Mouse (Mus musculus) forebrain, embryonic 10.5 days (tissue): ENCODE data around the gene Cgnl1. TPM values are rescaled to one million over a fixed set of nuclear protein-coding genes. Genes with fewer than 3 reads are reported as not detected.

ENCODE experiments used
- DNase-seq: peaks from one replicate; pipeline ENCODE4 v3.0.0-alpha.2; 2017; ENCODE audit warnings: low spot score; ENCODE audit errors: extremely low spot score
- H3K27ac ChIP-seq: fragments of 300-500 bp; sonication (generic); 2 replicates; pipeline ENCODE4 v1.5.1; 2016; ENCODE audit warnings: mild to moderate bottlenecking
- H3K27me3 ChIP-seq: fragments of 300-500 bp; sonication (generic); 2 replicates; pipeline ENCODE4 v1.6.1; 2016; ENCODE audit warnings: mild to moderate bottlenecking; ENCODE audit not compliant: poor library complexity, severe bottlenecking
- H3K36me3 ChIP-seq: fragments of 300-500 bp; sonication (generic); replicated peaks from 2 replicates; pipeline ENCODE4 v1.6.1; 2016; ENCODE audit warnings: mild to moderate bottlenecking, moderate library complexity
- H3K4me1 ChIP-seq: fragments of 300-500 bp; sonication (generic); 2 replicates; pipeline ENCODE4 v1.6.1; 2016
- H3K4me3 ChIP-seq: fragments of 300-500 bp; sonication (generic); 2 replicates; pipeline ENCODE4 v1.5.1; 2016; ENCODE audit warnings: mild to moderate bottlenecking, moderate library complexity
- H3K9me3 ChIP-seq: fragments of 300-500 bp; sonication (generic); 2 replicates; pipeline ENCODE4 v1.6.1; 2016; ENCODE audit warnings: mild to moderate bottlenecking, moderate library complexity
- WGBS: fragments of 180-500 bp; shearing (Covaris S2); methylation state at CpG from one replicate; pipeline ENCODE4 v1.1.7; 2016; 5-methylcytosine and 5-hydroxymethylcytosine counted together
- polyA plus RNA-seq: library from polyadenylated mRNA; unstranded; fragments of >200 nt; fragmentation: Nextera tagmentation; extraction: Ambion mirVana; gene quantifications from 2 replicates; pipeline ENCODE4 v1.2.1, GENCODE M21; 2016

Gene Cgnl1
- polyA plus RNA-seq, 1 experiment from 2014 or later: 7.3 TPM

DNA sequence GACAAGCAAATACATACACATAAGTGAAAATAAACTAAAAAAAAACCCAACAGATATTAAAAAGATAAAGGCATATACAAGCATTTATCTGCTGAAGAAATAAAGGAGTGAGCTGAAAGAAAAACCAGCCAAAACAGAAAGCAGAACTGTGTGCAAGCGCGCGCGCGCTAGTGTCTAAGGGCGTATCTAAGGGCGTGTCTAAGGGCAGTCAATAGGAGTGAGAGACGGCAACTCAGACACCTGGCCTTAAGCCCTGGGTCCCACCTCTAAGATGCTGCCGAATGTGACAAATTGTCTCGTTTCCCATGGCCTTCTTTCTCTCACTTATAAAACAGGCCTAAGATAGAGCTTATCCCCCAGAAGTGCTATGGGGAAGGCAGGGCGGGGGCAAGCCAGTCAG lies 6.9 kb downstream of the Cgnl1 start:
- Histone ChIP-seq H3K27ac (no peak overlapping the region), H3K4me1 (peaks cover 58% of the 10 kb centered on the region), H3K4me3 (no peak overlapping the region), H3K36me3 (no peaks in the 10 kb centered on the region), H3K27me3 (peaks cover 88% of the 10 kb centered on the region), H3K9me3 (peaks cover 6% of the 10 kb centered on the region; the same call in 1 of the 2 replicates)
- no peak for DNase-seq
- WGBS: 40% methylated on average over 11 of the region's 11 CpGs

DNA sequence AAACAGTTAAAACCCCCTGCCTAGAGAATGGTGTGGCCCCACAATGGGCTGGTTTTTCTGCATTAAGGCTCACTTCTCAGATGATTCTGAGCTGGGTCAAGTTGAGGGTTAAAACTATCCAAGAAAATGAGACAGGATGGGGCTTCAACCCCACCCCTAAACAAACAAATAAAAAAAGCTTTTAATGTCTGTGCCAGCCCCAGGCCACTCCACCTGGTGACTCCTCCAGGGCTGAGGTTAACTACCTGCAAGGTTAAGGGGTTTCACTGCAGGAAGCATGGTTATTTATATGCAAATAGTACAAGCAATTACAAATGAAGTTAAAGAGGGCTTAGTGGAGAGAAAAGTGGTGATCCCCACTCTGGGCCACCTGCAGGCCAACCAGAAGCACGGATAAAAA lies 8.1 kb downstream of the Cgnl1 start:
- peaks cover 88% of the 10 kb centered on the region for H3K27me3 ChIP-seq
- H3K4me1 ChIP-seq: peaks cover 60% of the 10 kb centered on the region
- no peak for DNase-seq
- H3K9me3 ChIP-seq: peaks cover 6% of the 10 kb centered on the region; the same call in 1 of the 2 replicates
- H3K4me3 ChIP-seq: no peak overlapping the region
- H3K36me3 ChIP-seq: no peaks in the 10 kb centered on the region
- no peak overlapping the region for H3K27ac ChIP-seq
- WGBS: 5% methylated on average over 1 of the region's 1 CpGs

DNA sequence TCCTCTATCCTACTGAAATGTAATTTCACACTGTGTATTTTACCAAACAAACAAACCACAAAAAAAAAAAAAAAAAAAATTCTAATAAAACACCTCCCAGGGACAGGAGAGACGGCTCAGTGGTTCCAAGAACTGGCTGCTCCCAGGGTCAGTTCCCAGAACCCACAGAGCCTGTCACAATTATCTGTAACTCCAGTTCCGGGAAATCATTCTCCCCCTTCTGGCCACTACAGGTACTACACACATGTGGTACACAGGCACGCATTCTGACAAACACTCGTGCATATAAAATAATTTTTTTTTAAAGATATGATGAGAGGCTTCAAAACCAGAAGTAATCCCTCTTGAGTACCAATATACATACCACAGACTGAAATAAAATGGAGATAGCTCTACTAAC lies 9.7 kb downstream of the Cgnl1 start:
- DNase-seq: no peak
- Histone ChIP-seq H3K4me1 (peaks cover 64% of the 10 kb centered on the region), H3K9me3 (peaks cover 6% of the 10 kb centered on the region; the same call in 1 of the 2 replicates), H3K27ac (no peak overlapping the region), H3K27me3 (peaks cover 88% of the 10 kb centered on the region), H3K36me3 (no peaks in the 10 kb centered on the region), H3K4me3 (no peak overlapping the region)
- WGBS: 91% methylated on average over 4 of the region's 4 CpGs

DNA sequence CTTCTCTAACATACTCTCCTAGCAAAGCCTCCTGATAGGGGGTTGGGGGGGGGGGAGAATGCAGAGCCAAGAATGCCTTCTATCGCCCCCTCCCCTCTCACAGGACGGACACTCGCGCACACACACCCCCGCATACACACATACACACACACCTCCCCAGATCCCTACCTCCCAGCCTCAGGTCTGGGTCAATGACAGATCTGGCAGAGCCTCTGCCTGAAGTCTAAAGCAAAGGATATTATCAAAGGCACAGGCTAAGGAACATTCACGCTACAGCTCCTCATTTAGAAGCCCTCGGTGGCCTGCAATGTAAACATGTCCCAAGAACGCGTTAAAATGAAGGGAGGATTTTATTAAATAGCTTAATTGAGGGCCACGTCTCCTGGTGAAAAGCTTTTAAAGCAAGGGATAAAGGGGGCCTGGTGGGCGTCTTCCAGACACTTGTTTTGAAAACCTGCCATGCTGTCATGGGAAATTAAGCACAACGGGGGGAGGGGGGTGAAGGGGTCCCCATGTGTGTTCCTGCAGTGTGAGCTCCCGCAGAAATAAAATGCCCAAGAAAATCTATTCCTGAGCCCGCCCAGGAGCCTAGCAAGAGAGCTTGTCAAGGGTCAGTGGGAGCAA lies 10.8 kb downstream of the Cgnl1 start:
- 9% methylated on average over 14 of the region's 14 CpGs for WGBS
- H3K9me3 ChIP-seq: peaks cover 6% of the 10 kb centered on the region; the same call in 1 of the 2 replicates
- peak overlapping the region; percentile 70 for H3K27ac ChIP-seq
- H3K27me3 ChIP-seq: peaks cover 86% of the 10 kb centered on the region
- H3K36me3 ChIP-seq: no peaks in the 10 kb centered on the region
- peak; percentile 41 for DNase-seq
- H3K4me1 ChIP-seq: peaks cover 73% of the 10 kb centered on the region
- H3K4me3 ChIP-seq: peak overlapping the region; percentile 29

DNA sequence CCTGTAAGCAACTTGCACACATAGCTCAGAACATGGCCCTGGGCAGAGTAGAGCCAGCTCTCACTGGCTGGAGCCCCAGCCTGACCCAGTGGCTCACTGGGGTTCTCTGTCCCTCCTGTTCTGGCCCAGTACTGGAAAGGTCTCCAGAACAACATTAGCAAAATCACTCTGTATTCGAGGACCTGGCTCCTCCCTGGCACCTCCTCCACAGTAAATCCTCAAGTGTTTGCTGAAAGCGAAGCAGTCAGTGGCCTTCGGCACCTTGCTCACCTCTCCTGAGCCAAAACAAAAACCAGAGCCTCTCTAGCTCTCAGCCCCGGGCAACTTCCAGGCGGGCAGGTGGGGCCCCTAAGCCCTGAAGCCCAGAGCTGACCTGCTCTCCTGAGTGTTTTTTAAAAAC lies 11.5 kb downstream of the Cgnl1 start:
- Histone ChIP-seq H3K27me3 (peaks cover 79% of the 10 kb centered on the region), H3K36me3 (no peaks in the 10 kb centered on the region), H3K27ac (peak overlapping the region; percentile 70), H3K9me3 (peaks cover 6% of the 10 kb centered on the region; the same call in 1 of the 2 replicates), H3K4me3 (peak overlapping the region; percentile 29; the same call in 1 of the 2 replicates), H3K4me1 (peaks cover 74% of the 10 kb centered on the region)
- DNase-seq: peak; percentile 17
- WGBS: 10% methylated on average over 5 of the region's 5 CpGs

DNA sequence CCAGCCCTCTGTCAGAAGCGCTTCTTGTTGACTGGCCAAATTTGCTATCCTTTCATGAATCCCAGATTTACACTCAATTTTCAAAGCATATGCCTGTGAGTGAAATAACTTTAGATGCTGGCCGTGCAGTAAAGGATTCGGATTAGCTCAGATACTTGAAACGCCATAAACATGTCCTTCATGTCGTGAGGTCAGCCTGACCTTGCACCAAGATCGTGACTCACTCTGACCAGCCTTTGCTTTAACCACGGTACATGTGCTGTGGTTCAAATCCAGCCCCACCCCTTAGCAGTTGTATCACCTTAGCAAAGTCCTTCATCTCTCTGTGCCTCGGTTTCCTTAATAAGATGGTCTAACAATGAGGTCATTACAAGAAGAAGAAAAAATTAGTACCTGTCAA lies 14.0 kb downstream of the Cgnl1 start:
- no peak for DNase-seq
- peaks cover 66% of the 10 kb centered on the region for H3K4me1 ChIP-seq
- no peaks in the 10 kb centered on the region for H3K36me3 ChIP-seq
- H3K9me3 ChIP-seq: peaks cover 6% of the 10 kb centered on the region; the same call in 1 of the 2 replicates
- no peak overlapping the region for H3K4me3 ChIP-seq
- peaks cover 76% of the 10 kb centered on the region for H3K27me3 ChIP-seq
- H3K27ac ChIP-seq: no peak overlapping the region
- 80% methylated on average over 8 of the region's 8 CpGs for WGBS

DNA sequence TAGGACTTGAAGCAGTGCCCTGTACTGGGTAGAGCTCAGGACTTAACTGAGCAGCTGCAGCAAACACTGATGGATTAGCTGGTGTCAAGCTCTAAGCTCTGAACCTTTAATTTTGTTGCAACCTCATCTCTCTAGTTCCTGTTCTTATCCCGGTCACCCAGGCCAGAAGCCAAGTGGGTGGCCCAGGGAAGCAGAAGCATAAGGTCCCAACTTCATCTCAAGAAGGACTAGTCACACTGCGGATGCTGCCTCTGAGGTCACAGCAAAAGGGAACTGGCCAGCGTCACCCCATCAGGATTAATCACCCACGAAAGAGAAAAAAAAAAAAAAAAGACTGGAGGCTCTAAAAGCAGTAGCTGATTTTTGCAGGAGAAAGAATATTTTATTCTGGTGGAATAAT lies 14.5 kb downstream of the Cgnl1 start:
- H3K4me3 ChIP-seq: no peak overlapping the region
- peaks cover 71% of the 10 kb centered on the region for H3K27me3 ChIP-seq
- H3K36me3 ChIP-seq: no peaks in the 10 kb centered on the region
- no peak overlapping the region for H3K27ac ChIP-seq
- no peak for DNase-seq
- peaks cover 4% of the 10 kb centered on the region; the same call in 1 of the 2 replicates for H3K9me3 ChIP-seq
- 40% methylated on average over 4 of the region's 4 CpGs for WGBS
- H3K4me1 ChIP-seq: peaks cover 66% of the 10 kb centered on the region

DNA sequence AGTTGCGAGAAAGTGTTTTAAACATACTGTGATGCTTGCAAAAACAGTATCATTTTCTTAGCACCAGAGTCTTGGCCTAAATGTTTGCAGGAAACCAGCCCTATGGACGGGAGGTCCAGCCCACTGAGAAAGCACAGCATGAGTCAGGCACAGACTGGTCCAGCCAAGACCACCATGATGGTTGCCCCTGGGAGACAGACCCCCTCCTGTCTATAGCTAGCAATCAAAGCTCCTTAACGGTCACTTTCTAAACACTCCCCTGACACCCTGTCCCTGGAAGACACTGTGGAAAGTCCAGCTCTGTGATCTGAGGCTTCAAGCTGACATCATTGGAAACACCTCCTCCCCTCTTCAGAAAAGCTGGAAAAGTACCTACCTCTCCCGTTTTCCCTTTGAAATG lies 17.4 kb downstream of the Cgnl1 start:
- WGBS: 60% methylated on average over 4 of the region's 4 CpGs
- Histone ChIP-seq H3K4me3 (no peak overlapping the region), H3K27ac (no peak overlapping the region), H3K36me3 (no peaks in the 10 kb centered on the region), H3K27me3 (peaks cover 50% of the 10 kb centered on the region), H3K4me1 (peaks cover 65% of the 10 kb centered on the region), H3K9me3 (no peaks in the 10 kb centered on the region)
- DNase-seq: no peak

DNA sequence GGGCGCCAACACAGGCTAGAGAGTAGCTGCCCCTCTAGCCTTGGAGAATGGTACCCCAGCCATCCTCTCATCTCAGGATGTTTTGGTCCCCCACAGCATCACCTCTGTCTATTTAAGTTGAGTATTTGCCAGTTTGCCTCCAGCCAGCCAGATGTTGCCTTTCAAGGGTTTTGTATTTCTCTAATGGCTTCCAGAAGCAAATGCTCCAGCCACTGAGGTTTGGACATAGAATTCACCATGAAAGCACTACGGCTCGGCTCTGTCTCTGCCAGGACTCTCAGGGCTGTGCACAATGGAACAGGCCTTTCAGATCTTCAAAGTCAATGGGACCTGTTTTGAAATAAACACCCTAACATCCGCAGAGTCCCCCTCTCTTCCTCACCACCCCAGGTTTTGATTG lies 17.9 kb downstream of the Cgnl1 start:
- no peak for DNase-seq
- H3K4me1 ChIP-seq: peaks cover 60% of the 10 kb centered on the region
- 71% methylated on average over 4 of the region's 4 CpGs for WGBS

DNA sequence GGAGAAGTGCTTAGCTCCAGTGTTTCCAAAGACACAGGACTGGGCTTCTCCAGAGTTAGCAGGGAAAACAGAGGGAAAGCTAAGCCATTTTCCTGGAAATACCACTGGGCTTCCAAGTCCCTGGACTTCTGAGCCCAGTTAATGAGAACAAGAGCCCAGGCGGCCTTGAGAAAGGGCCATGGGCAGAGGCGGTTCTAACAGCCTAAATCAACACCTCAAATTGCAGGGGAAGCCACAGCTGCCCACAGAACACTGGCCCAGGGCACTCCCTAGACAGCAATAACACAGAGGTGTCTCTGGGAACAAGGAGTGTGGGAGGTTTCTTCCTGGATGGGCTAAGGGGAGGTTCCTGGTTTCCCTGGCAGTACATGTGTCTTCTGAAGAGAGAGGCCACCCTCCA lies 18.3 kb downstream of the Cgnl1 start:
- H3K27me3 ChIP-seq: peaks cover 41% of the 10 kb centered on the region
- WGBS: 55% methylated on average over 2 of the region's 2 CpGs
- H3K36me3 ChIP-seq: no peaks in the 10 kb centered on the region
- no peak overlapping the region for H3K4me3 ChIP-seq
- H3K4me1 ChIP-seq: peaks cover 59% of the 10 kb centered on the region
- H3K27ac ChIP-seq: no peak overlapping the region
- no peaks in the 10 kb centered on the region for H3K9me3 ChIP-seq
- DNase-seq: no peak

More for the DNA sequence above, 17.9 kb downstream of the Cgnl1 start:
- H3K27me3 ChIP-seq: peaks cover 46% of the 10 kb centered on the region
- H3K9me3 ChIP-seq: no peaks in the 10 kb centered on the region
- no peak overlapping the region for H3K4me3 ChIP-seq
- H3K36me3 ChIP-seq: no peaks in the 10 kb centered on the region
- no peak overlapping the region for H3K27ac ChIP-seq

DNA sequence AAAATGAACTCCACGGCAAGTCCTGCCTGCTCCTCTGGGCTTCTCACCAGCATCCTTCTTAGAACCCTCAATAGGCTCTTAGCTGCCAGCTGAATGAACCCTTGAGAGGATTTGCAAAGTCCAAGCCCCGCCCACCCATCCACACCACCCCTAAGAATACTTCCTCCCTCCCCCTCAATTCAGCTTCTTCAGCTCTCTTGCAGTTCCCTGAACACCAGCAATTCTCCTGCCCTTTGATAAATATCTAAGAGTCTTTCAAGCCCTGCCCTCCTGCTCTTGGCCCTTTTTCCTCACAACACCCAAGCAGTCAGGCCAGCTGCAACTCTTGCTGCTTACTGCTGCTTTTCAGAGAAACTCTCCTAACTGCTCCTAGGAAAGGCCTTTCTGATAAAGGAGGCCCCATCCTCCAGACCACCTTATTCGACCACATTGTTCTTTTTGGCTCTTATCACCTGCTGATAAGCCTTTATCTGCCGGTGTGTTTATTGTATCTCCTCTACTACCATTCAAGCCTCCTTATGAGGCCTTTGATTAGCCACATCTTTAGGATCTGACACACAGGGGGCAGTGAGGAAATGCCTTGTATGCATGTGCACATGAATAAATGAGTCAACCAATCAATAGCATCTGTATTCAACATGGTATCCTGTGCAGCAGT lies 21.3 kb downstream of the Cgnl1 start:
- H3K27ac ChIP-seq: peak overlapping the region; percentile 40
- peaks cover 4% of the 10 kb centered on the region; the same call in 1 of the 2 replicates for H3K9me3 ChIP-seq
- 6% methylated on average over 4 of the region's 4 CpGs for WGBS
- DNase-seq: peak; percentile 44
- H3K27me3 ChIP-seq: peaks cover 27% of the 10 kb centered on the region
- H3K4me1 ChIP-seq: peaks cover 60% of the 10 kb centered on the region
- peak overlapping the region; percentile 18; the same call in 1 of the 2 replicates for H3K4me3 ChIP-seq
- H3K36me3 ChIP-seq: no peaks in the 10 kb centered on the region

DNA sequence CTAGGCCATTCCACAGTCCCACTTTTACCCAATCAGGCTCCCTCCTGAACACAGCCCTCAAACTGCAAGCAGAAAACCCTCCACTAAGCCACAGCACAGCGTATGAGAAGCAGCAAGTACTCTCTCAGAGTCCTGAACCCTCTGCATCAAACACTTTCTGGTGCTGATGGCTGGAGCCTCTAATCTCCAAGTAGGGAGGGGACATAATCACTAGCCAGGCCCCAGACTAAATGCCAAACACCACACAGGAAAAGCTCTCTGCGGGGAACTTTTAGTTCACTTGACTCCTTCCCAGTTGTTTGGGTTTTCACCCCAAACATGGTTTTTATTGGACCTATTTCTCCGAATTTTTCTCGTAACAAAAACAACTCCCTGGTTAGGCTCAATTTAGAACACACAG lies 25.0 kb downstream of the Cgnl1 start:
- 48% methylated on average over 4 of the region's 4 CpGs for WGBS

More for the DNA sequence above, 25.0 kb downstream of the Cgnl1 start:
- Histone ChIP-seq H3K36me3 (no peaks in the 10 kb centered on the region), H3K4me3 (no peak overlapping the region), H3K27ac (no peak overlapping the region), H3K9me3 (peaks cover 4% of the 10 kb centered on the region; the same call in 1 of the 2 replicates), H3K4me1 (peaks cover 44% of the 10 kb centered on the region), H3K27me3 (peaks cover 8% of the 10 kb centered on the region; the same call in 1 of the 2 replicates)
- no peak for DNase-seq
